Mouse (Mus musculus) left cerebral cortex, adult 2 months (tissue): ENCODE results near the gene Oxct1. TPM values are rescaled to one million over a fixed set of nuclear protein-coding genes. Genes with fewer than 3 reads are reported as not detected.
A peak's percentile ranks its signal among the peaks of the same experiment; 100 is the strongest.

Experiments used
- DNase-seq, 2 experiments: peaks; one replicate each; pipeline ENCODE4 v3.0.0; 2021 to 2022; ENCODE audit warnings: low spot score in 2 of 2, mixed read lengths in 1 of 2; ENCODE audit errors: extremely low spot score in 1 of 2
- H3K27ac ChIP-seq: fragments of 200-600 bp; 2 replicates; pipeline ENCODE4 v1.8.1; 2022
- H3K4me3 ChIP-seq: fragments of 200-600 bp; 2 replicates; pipeline ENCODE4 v1.8.1; 2022
- CTCF ChIP-seq: fragments of 200-600 bp; IDR thresholded peaks from 2 replicates; pipeline ENCODE4 v1.8.1; 2022; ENCODE audit warnings: antibody characterized with exemption, mild to moderate bottlenecking, moderate library complexity
- intact Hi-C: fragments of 180-260 bp; cut with DNase I; formaldehyde crosslinking; loops from one replicate; pipeline ENCODE4 v1.15.1; 2025
- long read RNA-seq, 2 experiments: library from polyadenylated mRNA; stranded (forward); transcript quantifications; one replicate each; pipeline ENCODE4 v2.0.0; 2021; ENCODE audit warnings: borderline mapping rate in 2 of 2
- total RNA-seq, 2 experiments: library from RNA; stranded (reverse); gene quantifications; 2 replicates each; pipeline ENCODE4 v1.2.3; 2021

Gene Oxct1
- 100 to 1,000 TPM; 279 to 316 TPM for total RNA-seq
- long read RNA-seq, experiment 1, transcript Oxct1-201 (17 exons, 3,527 nt) = major isoform, 250 of 283 reads
- long read RNA-seq, experiment 1, partial matches to known transcripts = 17 of 283 reads
- long read RNA-seq, experiment 1, other reads (novel, unspliced or antisense) = 15 of 283 reads
- long read RNA-seq, experiment 2, transcript Oxct1-201 (17 exons, 3,527 nt) = major isoform, 213 of 237 reads
- long read RNA-seq, experiment 2, partial matches to known transcripts = 14 of 237 reads
- long read RNA-seq, experiment 2, other reads (novel, unspliced or antisense) = 10 of 237 reads

DNA sequence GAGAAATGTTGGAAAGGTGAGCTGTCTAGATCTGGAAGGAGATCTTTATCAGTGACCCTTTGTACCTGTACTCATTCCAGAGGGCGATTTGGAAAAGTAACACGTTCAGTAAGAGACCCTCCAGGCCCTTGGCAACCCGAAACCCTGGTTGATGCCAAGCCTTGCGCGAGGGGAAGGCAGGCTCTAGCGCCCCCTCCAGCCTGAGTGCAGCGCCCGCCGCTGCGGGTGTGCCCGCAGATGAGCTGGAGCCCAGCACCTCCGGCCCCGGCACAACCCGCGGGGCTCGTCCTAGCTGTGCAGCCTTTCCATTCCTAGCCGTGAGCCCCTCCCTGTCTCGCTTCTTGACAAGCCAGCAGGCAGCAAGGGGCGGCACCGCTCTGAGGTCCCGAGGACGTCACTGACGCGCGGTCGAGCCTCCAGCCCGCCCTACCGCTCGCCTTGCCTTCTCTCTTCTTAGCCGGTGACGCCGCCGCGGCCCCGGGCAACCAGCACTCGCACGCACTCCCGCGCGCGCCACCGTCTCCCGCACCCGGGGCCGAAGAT lies at the start of gene Oxct1:
Oxct1 (plus strand) TSS at position 153 of the 543 bp plus-strand sequence.
- peak; percentile 92 to 93 for DNase-seq
- peak; percentile 66 for TF ChIP-seq CTCF
- intact Hi-C loops = loop anchor here (1.0 to 10.0 kb wide), 4 partner anchors 31 to 732 kb away; partner anchors contain the start of genes AW549877 and Fbxo4
- Histone ChIP-seq H3K4me3 (peak within 1 kb of the TSS; percentile 75), H3K27ac (peak within 1 kb of the TSS; percentile 99)

DNA sequence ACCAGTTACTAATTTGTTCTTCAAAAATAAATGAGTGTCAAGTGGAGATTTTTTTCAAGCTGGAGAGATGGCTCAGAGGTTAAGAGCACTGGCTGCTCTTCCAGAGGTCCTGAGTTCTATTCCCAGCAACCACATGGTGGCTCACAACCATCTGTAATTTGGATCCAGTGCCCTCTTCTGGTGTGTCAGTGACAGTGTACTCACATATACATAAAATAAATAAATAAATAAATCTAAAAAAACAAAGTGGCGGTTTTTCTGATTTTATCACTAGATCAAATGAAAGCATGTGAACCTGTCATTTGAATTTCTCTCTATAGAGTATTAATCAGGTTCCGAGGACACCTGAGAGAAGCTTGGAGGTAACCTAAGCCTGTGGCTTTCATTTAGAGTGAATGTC lies 47.9 kb upstream of the Oxct1 start:
- Histone ChIP-seq H3K27ac (no peak overlapping the region), H3K4me3 (no peak overlapping the region)
- intact Hi-C loops = loop anchor here (5.0 kb wide), 1 partner anchor 49 kb away; the partner anchor contains the start of gene Oxct1
- TF ChIP-seq CTCF = peak; percentile 44
- no peak for DNase-seq

DNA sequence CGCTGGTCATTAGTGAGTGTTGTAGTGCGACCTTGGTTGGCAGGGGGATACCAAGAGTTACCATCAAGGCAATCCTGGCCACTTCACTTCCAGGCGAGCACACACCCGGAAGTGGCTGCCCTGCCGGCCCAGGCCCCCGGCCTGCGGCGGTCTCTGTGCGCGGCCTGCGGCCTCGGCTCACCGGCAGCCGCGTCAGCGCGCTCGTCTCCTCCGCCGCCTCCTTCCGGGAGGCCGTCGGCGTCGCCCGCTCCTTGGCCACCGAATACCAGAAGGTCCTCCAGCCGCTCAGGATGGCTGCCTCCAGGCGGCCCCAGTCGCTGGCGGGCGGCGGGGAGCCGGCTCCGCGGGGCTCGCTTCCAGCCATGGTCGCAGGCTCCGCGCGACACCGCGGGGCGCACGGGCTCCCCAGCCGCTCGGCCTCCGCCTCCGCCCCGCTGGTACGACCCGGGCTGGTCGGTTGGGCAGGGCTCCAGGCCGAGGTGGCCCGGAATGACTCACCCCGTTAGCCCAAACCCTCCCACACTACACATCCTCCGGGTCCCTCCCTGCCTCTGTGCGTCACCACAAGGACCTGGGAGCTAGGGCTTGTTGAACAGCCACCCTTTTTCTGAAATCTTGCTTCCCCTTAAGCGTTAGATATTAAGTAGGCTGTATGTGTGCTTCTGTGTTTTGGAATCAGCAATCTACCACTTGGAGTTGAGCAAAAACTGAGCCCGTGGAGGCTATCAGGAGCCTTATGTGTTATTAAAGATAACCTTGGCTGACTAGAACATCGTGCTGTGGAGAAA lies 46.9 kb upstream of the Oxct1 start, which contains the start of gene Fbxo4:
Fbxo4 (minus strand) TSS at position 513 of the 788 bp plus-strand sequence.
- Histone ChIP-seq H3K4me3 (peak within 1 kb of the TSS; percentile 82), H3K27ac (peak within 1 kb of the TSS; percentile 99)
- no peak for TF ChIP-seq CTCF
- DNase-seq = peak; percentile 76 to 82
- intact Hi-C loops = loop anchor here (1.0 to 5.0 kb wide), 2 partner anchors 16 to 48 kb away; partner anchors contain the start of genes AW549877 and Oxct1

DNA sequence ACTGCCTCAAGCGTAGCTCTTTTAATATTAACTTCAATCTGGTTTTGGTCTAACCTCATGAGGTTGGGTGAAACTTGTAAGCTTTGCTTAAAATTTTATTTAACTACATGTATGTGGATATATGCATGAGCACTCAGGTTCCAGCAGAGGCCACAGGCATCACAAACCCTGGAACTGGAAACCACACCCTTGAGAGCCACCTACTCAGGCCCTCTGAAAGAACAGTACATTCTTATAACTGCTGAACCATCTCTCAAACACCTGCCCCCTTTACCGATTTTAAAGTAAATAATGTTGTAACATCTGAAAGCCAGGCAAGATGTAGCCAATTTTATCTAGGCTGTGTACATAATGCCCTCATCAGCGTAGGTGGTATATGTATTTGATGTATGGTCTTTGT lies 46.3 kb upstream of the Oxct1 start:
- Histone ChIP-seq H3K27ac (peak overlapping the region; percentile 99), H3K4me3 (peak overlapping the region; percentile 82)
- intact Hi-C loops = loop anchor here (1.0 to 5.0 kb wide), 2 partner anchors 15 to 47 kb away; partner anchors contain the start of genes AW549877 and Oxct1
- TF ChIP-seq CTCF = no peak
- no peak for DNase-seq

DNA sequence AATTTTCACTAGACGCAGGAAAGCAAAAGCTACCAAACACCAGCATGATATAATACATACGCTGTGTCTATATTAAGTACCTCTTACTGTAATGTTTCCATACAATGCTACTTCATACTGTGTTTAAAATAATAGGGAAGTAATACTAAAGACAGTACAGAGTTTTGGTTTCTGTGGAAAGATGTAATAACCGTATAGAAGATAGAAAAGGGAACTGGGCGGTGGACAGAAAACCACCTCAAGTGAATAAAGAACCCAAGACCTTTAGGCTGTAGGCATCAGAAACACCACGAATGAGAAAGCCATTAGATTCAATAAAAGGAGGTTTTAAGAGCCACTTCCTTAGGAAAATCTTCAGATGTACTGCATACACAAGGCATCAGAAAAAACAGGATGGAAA lies 43.5 kb upstream of the Oxct1 start:
- Histone ChIP-seq H3K27ac (no peak overlapping the region), H3K4me3 (no peak overlapping the region)
- intact Hi-C loops = no loop called here
- no peak for TF ChIP-seq CTCF
- no peak for DNase-seq

DNA sequence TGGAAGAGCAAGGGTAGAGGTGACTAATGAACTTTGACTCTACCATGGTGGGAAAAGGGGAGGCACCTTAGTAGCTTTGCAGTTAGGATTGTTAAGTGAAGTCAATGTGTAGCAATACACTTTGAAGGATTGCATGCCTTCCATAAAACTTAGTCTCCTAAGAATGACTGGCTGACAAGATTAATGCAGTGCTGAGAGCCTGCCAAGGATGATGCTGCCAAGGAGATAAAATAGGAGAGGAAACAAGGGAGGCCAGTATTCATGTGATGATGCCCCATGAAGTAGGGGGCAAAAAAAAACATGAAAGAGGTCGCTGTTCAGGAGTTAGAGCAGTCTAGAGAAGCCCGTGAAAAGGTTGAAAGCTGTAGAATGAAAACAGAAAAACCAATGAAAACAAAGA lies 41.3 kb upstream of the Oxct1 start:
- H3K4me3 ChIP-seq = no peak overlapping the region
- intact Hi-C loops = no loop called here
- H3K27ac ChIP-seq = no peak overlapping the region
- DNase-seq = no peak
- no peak for TF ChIP-seq CTCF

DNA sequence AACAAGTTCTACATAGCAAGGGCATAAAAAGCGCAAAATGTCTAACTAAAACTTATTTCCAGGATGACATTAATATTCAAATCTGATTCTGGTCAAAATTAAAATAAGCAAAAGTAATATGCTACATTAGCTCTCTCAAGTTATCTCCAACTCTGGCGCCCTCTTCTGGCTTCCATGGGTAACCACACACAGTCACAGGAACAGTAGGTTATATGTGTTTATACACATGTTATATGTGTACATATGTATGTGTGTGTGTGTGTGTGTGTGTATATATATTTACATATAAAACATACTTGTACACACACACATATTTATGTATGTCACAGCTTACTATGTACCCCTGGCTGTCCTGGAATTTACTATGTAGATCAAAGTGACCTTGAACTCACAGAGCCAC lies 38.2 kb upstream of the Oxct1 start:
- TF ChIP-seq CTCF = peak; percentile 58
- intact Hi-C loops = no loop called here
- Histone ChIP-seq H3K4me3 (no peak overlapping the region), H3K27ac (no peak overlapping the region)
- no peak for DNase-seq

DNA sequence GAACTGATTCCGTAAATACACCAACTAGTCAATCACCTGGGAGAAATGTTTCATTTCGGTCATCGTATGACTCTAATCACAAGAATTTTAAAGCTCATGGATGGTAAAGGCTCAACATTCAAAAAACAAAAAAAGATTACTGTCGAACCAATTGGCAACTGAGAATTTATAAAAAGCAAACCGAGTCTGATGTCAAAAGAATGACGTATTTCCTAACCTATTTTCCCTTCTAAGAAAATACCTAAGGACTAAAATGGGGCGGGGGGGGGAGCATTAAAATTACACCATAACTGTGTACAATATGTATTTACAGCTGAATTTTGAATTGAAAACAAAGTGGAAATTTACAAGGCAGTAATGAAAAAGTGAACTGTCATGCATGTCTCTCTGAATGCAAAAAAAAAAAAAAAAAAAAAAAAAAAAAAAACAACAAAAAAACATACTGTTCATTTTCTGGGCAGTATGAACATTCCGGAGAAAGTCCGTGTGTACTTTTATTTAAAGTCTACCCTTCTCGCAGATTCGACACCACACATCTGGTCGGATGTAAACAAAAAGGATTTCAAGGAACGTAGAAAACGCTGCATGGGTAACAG lies 31.2 kb upstream of the Oxct1 start:
- H3K27ac ChIP-seq = peak overlapping the region; percentile 96
- intact Hi-C loops = loop anchor here (1.0 kb wide), 2 partner anchors 16 to 31 kb away; partner anchors contain the start of genes Fbxo4 and Oxct1
- TF ChIP-seq CTCF = no peak
- peak overlapping the region; percentile 93 for H3K4me3 ChIP-seq
- DNase-seq = no peak

DNA sequence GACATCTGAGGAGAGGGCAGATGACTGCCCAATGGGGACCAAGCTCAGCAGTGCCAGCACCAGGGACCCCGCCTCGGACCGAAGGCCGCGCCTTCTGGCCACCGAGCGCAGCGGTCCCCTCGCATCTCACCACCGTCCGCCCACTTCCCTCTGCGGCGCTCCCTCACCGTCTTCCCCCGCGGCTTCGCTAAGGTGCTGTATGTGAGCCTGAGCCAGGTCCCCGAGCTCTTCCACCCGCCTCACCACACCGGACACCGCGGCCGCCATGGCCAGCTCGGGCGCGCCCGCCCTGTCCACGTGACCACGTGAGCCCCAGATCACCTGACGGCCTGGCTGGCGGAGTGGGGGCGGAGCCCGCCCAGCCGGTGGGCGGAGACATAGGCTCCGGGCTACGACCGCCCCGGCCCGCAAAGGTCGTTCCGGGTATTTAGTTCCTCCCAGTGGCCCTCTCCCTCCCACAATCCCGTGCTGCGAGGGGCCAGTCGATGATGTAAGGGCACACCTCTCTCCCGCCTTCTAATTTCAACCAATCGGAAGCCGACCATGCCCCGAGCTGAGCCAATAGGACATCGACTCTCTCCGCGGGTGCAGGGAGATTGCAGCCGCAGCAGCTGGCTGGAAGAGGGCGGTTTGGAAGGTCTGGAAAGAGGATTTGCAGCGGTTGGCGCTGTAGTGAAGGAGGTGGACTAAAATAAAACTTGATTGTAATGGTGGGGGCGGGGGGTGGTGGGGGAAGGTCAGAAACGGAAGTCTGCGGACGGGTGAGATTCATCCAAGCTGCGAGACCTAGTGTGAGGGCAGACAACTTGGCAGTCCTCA lies 30.5 kb upstream of the Oxct1 start, which contains the start of gene AW549877:
AW549877 (minus strand) TSS at position 297 of the 819 bp plus-strand sequence.
- peak; percentile 96 to 98 for DNase-seq
- Histone ChIP-seq H3K27ac (peak within 1 kb of the TSS; percentile 96), H3K4me3 (peak within 1 kb of the TSS; percentile 93)
- no peak for TF ChIP-seq CTCF
- intact Hi-C loops = loop anchor here (1.0 kb wide), 2 partner anchors 16 to 31 kb away; partner anchors contain the start of genes Fbxo4 and Oxct1

DNA sequence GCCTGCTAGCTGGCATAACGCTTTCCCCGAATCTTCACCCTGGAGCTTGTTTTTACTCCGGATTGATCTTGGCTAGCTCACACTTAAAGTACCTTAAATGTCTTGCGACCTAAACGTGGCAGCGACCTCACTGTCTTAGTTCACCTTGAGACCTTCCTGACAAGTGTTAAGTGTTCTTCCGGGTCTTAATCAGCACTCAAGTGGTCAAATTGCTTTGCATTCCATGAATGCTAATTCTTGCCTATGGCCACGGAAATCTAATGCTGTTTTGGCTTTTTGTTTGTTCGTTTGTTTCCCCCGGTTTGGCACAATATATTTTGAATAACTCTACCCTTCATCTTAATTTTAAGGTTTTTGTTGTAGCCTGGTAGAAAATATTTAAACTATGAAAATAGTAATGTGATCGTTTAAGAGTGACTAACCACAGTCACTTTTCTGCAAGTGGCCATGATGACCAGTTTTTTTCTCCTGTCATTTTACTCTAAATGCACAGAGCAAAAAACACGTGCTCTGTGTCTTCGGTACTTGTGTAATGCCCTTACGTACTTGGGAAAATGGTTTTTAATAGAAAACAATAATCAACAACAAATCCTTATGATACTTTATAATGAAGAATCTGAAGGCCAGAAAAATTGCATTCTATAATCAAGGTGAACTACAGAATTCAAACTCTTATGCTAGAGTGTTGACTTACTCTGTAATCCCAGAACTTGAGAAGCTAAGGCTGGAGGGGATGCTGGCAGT lies 29.7 kb upstream of the Oxct1 start:
- peak overlapping the region; percentile 93 for H3K4me3 ChIP-seq
- TF ChIP-seq CTCF = no peak
- intact Hi-C loops = no loop called here
- H3K27ac ChIP-seq = peak overlapping the region; percentile 96
- DNase-seq = peak in 1 of 2 experiments; percentile 13
